Mouse (Mus musculus) intestine, embryonic 16.5 days (tissue): ENCODE measurements at regions not wholly inside any gene's neighbourhood (a gene's known extent, or its start where the extent isn't known, plus 50 kb on each side); places are given as distances from the start of the nearest gene placed in this dataset.

Source experiments
- ATAC-seq: fragments of 200-750 bp; cut with Nextera tagmentation; 2 replicates; pipeline ENCODE4 v1.8.0; 2017; ENCODE audit warnings: moderate TSS enrichment, moderate library complexity
- H3K27ac ChIP-seq: fragments of 300-500 bp; sonication (generic); 2 replicates; pipeline ENCODE4 v1.5.1; 2014; ENCODE audit warnings: mild to moderate bottlenecking, low read length
- H3K27me3 ChIP-seq: fragments of 300-500 bp; sonication (generic); replicated peaks from 2 replicates; pipeline ENCODE4 v1.6.1; 2014; ENCODE audit warnings: low read length, control low read depth, mixed read lengths; ENCODE audit not compliant: control insufficient read depth, insufficient read depth
- H3K36me3 ChIP-seq: fragments of 300-500 bp; sonication (generic); 2 replicates; pipeline ENCODE4 v1.6.1; 2014; ENCODE audit warnings: low read length, control low read depth; ENCODE audit not compliant: control insufficient read depth, insufficient read depth
- H3K4me1 ChIP-seq: fragments of 300-500 bp; sonication (generic); 2 replicates; pipeline ENCODE4 v1.6.1; 2014; ENCODE audit warnings: low read length, control low read depth, mixed read lengths; ENCODE audit not compliant: control insufficient read depth, insufficient read depth
- H3K4me2 ChIP-seq: fragments of 300-500 bp; sonication (generic); 2 replicates; pipeline ENCODE4 v1.6.1; 2014; ENCODE audit warnings: low read depth, low read length, control low read depth
- H3K4me3 ChIP-seq: fragments of 300-500 bp; sonication (generic); 2 replicates; pipeline ENCODE4 v1.5.1; 2014; ENCODE audit warnings: mild to moderate bottlenecking, low read length
- H3K9ac ChIP-seq: fragments of 300-500 bp; sonication (generic); 2 replicates; pipeline ENCODE4 v1.6.1; 2014; ENCODE audit warnings: low read depth, low read length
- H3K9me3 ChIP-seq: fragments of 300-500 bp; sonication (generic); 2 replicates; pipeline ENCODE4 v1.6.1; 2016; ENCODE audit warnings: low read length, control low read depth; ENCODE audit not compliant: control insufficient read depth
- WGBS: fragments of 180-500 bp; shearing (Covaris S2); extraction: QIAGEN DNeasy Blood & Tissue Kit; methylation state at CpG from one replicate; pipeline ENCODE4 v1.1.7; 2014; 5-methylcytosine and 5-hydroxymethylcytosine counted together

GRCm38 (mm10) chr17:88306325-88306724 lies 134.2 kb upstream of the Foxn2 start:
- H3K4me2 ChIP-seq, result no peak overlapping the region
- no peak for ATAC-seq

GRCm38 (mm10) chr17:88307082-88307481 lies 133.4 kb upstream of the Foxn2 start:
- Histone ChIP-seq H3K4me1 (no peaks in the 10 kb centered on the region), H3K4me3 (no peak overlapping the region), H3K9me3 (no peaks in the 10 kb centered on the region), H3K36me3 (no peaks in the 10 kb centered on the region), H3K4me2 (no peak overlapping the region), H3K27ac (no peak overlapping the region), H3K9ac (no peak overlapping the region), H3K27me3 (no peaks in the 10 kb centered on the region)
- ATAC-seq, result no peak
- WGBS, result 46% methylated on average over 4 of the region's 4 CpGs

More at GRCm38 (mm10) chr17:88306325-88306724, 134.2 kb upstream of the Foxn2 start:
- H3K27ac ChIP-seq, result no peak overlapping the region
- no peaks in the 10 kb centered on the region for H3K27me3 ChIP-seq
- H3K36me3 ChIP-seq, result no peaks in the 10 kb centered on the region
- H3K9me3 ChIP-seq, result no peaks in the 10 kb centered on the region
- H3K4me3 ChIP-seq, result no peak overlapping the region
- 67% methylated on average over 9 of the region's 9 CpGs for WGBS
- H3K4me1 ChIP-seq, result no peaks in the 10 kb centered on the region
- no peak overlapping the region for H3K9ac ChIP-seq

GRCm38 (mm10) chr17:88307826-88308225 lies 132.7 kb upstream of the Foxn2 start:
- no peak for ATAC-seq
- H3K4me2 ChIP-seq, result no peak overlapping the region
- H3K36me3 ChIP-seq, result no peaks in the 10 kb centered on the region
- no peaks in the 10 kb centered on the region for H3K4me1 ChIP-seq
- H3K27ac ChIP-seq, result no peak overlapping the region
- H3K9me3 ChIP-seq, result no peaks in the 10 kb centered on the region
- 87% methylated on average over 9 of the region's 9 CpGs for WGBS
- H3K4me3 ChIP-seq, result no peak overlapping the region
- H3K9ac ChIP-seq, result no peak overlapping the region
- no peaks in the 10 kb centered on the region for H3K27me3 ChIP-seq

DNA sequence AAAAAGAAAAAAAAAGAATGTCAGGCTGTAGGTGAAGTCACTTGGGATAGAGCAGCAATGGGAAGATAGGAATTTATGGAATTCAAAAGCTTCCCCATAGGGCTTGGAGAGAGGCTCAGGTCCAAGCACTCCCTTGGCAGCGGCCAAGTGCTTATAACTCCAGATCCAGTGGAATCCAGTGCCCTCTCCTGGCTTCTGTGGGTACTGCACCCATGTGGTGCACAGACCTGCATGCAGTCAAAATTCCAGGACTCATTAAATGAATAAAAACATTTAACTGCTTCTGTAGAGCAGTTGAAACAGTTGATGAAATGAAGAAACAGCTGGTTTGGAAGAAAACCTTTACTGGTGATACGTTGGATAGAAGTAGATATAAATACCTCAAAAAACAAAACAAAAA lies 127.6 kb upstream of the Foxn2 start:
- no peak overlapping the region for H3K4me2 ChIP-seq
- ATAC-seq, result no peak
- no peaks in the 10 kb centered on the region for H3K4me1 ChIP-seq
- H3K4me3 ChIP-seq, result no peak overlapping the region
- H3K36me3 ChIP-seq, result no peaks in the 10 kb centered on the region
- 94% methylated on average over 2 of the region's 2 CpGs for WGBS
- no peak overlapping the region for H3K27ac ChIP-seq
- no peaks in the 10 kb centered on the region for H3K27me3 ChIP-seq
- H3K9ac ChIP-seq, result no peak overlapping the region
- H3K9me3 ChIP-seq, result no peaks in the 10 kb centered on the region

DNA sequence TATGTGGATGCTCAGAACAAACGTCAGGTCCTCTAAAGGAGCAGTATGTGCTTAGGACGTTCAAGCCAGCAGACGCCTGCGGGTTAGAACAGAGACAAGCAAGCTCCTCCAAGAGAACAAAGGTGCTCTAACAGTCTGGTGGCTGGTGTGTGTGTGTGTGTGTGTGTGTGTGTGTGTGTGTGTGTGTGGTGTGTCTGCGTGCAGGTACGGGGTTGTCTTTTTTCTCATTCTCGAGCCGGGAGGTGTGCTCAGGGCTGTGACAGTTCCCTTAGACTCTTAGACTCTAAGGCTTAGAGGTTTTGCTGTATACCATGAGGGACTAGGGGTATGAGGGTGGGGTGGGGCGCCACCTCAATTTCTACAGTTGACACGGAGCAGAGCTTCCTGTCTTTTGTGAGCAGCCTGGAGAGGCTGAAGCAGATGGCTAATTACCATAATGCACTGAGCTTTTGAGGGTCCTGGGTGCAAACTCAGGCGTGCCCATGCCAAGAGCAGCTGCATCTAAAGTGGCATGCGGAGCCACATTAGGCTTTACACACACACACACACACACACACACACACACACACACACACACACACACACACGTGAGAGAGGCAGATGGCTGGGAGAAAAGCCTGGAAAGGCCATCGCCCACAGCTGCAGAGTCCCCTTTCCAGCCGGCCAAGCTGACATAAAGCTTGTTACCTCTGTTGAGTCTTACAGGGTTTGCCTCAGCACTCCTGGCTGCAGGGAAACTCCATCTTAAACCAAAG lies 124.1 kb upstream of the Foxn2 start:
- Histone ChIP-seq H3K27ac (no peak overlapping the region), H3K36me3 (no peaks in the 10 kb centered on the region), H3K4me2 (no peak overlapping the region), H3K4me1 (no peaks in the 10 kb centered on the region), H3K9me3 (no peaks in the 10 kb centered on the region), H3K27me3 (no peaks in the 10 kb centered on the region), H3K9ac (no peak overlapping the region), H3K4me3 (no peak overlapping the region)
- WGBS, result 63% methylated on average over 15 of the region's 15 CpGs
- ATAC-seq, result no peak

GRCm38 (mm10) chr17:88317311-88317710 lies 123.2 kb upstream of the Foxn2 start:
- ATAC-seq, result no peak
- WGBS, result 76% methylated on average over 5 of the region's 5 CpGs

GRCm38 (mm10) chr17:88317806-88318205 lies 122.7 kb upstream of the Foxn2 start:
- Histone ChIP-seq H3K4me2 (no peak overlapping the region), H3K27ac (no peak overlapping the region), H3K4me1 (no peaks in the 10 kb centered on the region), H3K4me3 (no peak overlapping the region), H3K27me3 (no peaks in the 10 kb centered on the region), H3K36me3 (no peaks in the 10 kb centered on the region), H3K9me3 (no peaks in the 10 kb centered on the region), H3K9ac (no peak overlapping the region)
- 70% methylated on average over 7 of the region's 7 CpGs for WGBS
- ATAC-seq, result no peak

More at GRCm38 (mm10) chr17:88317311-88317710, 123.2 kb upstream of the Foxn2 start:
- Histone ChIP-seq H3K4me3 (no peak overlapping the region), H3K4me2 (no peak overlapping the region), H3K9me3 (no peaks in the 10 kb centered on the region), H3K27me3 (no peaks in the 10 kb centered on the region), H3K9ac (no peak overlapping the region), H3K4me1 (no peaks in the 10 kb centered on the region), H3K27ac (no peak overlapping the region), H3K36me3 (no peaks in the 10 kb centered on the region)

- Histone ChIP-seq H3K4me1 (no peaks in the 10 kb centered on the region), H3K4me3 (no peak overlapping the region), H3K27me3 (no peaks in the 10 kb centered on the region), H3K4me2 (no peak overlapping the region), H3K9me3 (no peaks in the 10 kb centered on the region), H3K36me3 (no peaks in the 10 kb centered on the region), H3K27ac (no peak overlapping the region), H3K9ac (no peak overlapping the region)
- ATAC-seq, result no peak
- WGBS, result 58% methylated on average over 16 of the region's 16 CpGs
These were observed 122.2 kb upstream of the Foxn2 start for GRCm38 (mm10) chr17:88318207-88318791.

DNA sequence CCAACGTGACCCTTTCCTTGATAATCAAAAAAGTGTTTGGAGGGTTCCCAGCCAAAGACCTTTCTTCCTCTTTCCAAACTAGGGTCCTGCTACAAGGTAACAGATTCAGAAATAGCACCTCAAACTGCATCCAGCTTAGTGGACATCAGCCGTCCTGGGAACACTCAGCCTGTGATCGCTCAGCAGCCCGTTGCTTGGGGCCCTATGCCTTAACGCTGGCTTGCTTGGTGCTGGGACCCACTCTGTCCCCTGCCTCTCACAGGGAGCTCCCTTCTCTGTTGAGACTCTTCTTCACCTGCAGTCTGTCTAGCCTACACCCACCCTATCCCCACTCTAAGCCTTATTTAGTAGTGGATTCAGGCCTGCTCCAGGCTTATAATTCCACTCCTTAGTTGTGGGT lies 121.6 kb upstream of the Foxn2 start:
- Histone ChIP-seq H3K4me1 (no peaks in the 10 kb centered on the region), H3K36me3 (no peaks in the 10 kb centered on the region), H3K4me3 (no peak overlapping the region), H3K9me3 (no peaks in the 10 kb centered on the region), H3K4me2 (no peak overlapping the region), H3K27me3 (no peaks in the 10 kb centered on the region), H3K9ac (no peak overlapping the region), H3K27ac (no peak overlapping the region)
- no peak for ATAC-seq
- WGBS, result 71% methylated on average over 5 of the region's 5 CpGs
